Mouse (Mus musculus) liver, adult 2 months (tissue): ENCODE measurements at regions not wholly inside any gene's neighbourhood (a gene's known extent, or its start where the extent isn't known, plus 50 kb on each side); places are given as distances from the start of the nearest gene placed in this dataset.

Experiments used
- CTCF ChIP-seq: fragments of 200-500 bp; IDR thresholded peaks from 2 replicates; pipeline ENCODE4 v1.5.1; 2011; ENCODE audit warnings: low read depth, low read length, control low read depth
- POLR2A ChIP-seq: fragments of 200-500 bp; IDR thresholded peaks from 2 replicates; pipeline ENCODE4 v1.6.1; 2011; ENCODE audit warnings: low read length, control low read depth; ENCODE audit not compliant: insufficient read depth; ENCODE audit errors: extremely low read depth

DNA sequence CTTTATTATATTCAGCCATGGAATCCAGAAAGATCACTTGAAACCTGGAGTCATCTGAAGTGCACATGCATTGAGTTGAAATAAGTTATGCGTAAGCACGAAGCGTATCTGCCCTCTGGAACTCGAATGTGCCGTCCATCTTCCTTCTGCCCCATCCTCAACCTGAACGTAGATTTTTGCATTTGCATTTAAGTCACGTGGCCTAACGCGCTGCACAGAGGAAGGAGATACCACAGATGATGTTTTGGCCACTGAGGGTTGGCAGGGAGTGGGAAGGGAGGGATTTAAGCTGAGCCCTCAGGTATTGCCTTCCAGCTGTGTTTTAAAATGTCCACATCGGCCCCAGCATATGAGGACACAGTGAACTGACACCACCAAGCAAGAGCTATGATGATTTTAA lies 63.6 kb upstream of the Runx1 start:
- no peak for TF ChIP-seq POLR2A
- no peak for TF ChIP-seq CTCF
